Mouse (Mus musculus): ENCODE measurements at regions not wholly inside any gene's neighbourhood (a gene's known extent, or its start where the extent isn't known, plus 50 kb on each side); places are given as distances from the start of the nearest gene placed in this dataset.

DNA sequence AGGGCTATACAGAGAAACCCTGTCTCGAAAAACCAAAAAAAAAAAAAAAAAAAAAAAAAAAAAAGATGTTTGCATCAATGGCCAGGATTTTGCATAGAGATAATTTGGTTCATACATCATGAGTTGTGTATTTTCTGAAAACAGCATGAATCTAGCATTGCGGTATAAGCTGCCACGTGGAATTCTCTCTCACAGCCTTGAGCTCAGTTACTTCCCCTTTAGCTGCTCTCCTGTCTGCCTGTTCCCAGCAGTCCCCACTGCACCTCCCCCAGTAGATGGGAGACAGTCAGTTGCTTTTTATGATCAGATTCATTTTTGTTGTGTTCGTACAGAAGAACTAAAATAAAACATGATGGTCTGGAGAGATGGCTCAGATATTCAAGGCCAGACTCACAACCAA is 170.7 kb downstream of the Gja1 start:
- TF ChIP-seq POLR2A (IDR thresholded peaks at IDR 0.05; ENCODE audit: insufficient read depth, low read depth, low read length) (no peak), CTCF (IDR thresholded peaks at IDR 0.05; ENCODE audit: insufficient read depth, low read depth, low read length) (no peak)
- Histone ChIP-seq H3K4me3 (ENCODE audit: insufficient read depth, low read depth, low read length) (no peak overlapping the region), H3K27ac (ENCODE audit: insufficient read depth, low read depth, low read length) (no peak overlapping the region), H3K4me1 (ENCODE audit: control insufficient read depth, insufficient read depth, low read length) (no peaks in the 10 kb centered on the region)
- WGBS = 94% methylated on average over 3 of the region's 4 CpGs

DNA sequence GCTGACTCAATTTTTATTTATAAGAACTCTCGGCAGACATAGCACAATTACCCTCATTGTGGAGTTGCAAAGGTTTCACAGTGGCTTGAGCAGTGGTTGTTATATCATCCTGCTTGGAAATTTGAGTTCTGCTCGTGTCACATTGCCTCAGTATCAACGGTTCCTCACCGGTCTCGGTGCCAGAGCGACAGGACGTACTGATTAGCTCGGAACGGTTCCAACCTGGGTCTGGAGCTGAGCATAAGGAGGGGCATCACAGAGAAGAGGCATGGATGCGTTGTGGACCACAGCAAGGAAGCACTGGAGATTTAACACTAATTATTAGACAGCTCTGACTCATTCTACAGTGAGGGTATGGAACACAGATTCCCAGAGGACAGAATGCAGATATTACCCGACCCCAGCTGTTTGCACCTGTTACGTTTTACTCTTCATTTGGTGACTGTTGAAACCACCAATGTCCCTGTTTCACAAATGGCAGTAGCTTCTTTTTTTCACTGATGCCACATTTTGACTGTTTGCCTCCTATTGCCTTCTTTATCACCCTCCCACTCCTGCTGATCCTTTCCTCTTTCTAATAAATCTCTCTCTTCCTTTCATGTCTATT is 189.8 kb downstream of the Gja1 start:
- Histone ChIP-seq H3K4me1 (ENCODE audit: control insufficient read depth, insufficient read depth, low read length) (no peaks in the 10 kb centered on the region), H3K4me3 (ENCODE audit: insufficient read depth, low read depth, low read length) (no peak overlapping the region), H3K27ac (ENCODE audit: insufficient read depth, low read depth, low read length) (no peak overlapping the region)
- WGBS = 85% methylated on average over 12 of the region's 12 CpGs
- TF ChIP-seq CTCF (IDR thresholded peaks at IDR 0.05; ENCODE audit: insufficient read depth, low read depth, low read length) = no peak
- TF ChIP-seq POLR2A (IDR thresholded peaks at IDR 0.05; ENCODE audit: insufficient read depth, low read depth, low read length) = no peak

DNA sequence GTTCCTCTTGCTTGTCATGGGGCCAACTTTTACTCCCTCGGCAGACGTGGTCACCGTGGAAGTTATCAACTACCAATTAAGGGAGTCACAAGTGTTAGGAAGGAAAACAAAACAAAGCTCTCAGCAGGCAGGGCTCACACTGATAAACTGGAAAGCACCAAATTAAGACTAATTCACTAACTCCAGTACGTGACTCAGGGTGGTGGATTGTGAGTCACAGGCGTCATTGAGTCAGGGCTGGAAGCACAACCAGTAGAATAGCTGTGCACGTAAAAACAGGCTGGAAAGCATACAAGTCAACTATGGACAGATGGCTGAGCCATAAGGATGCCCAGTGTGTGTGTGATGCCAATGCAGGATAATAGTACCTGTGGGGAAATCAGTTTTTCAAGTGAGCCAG is 204.9 kb downstream of the Gja1 start:
- H3K27ac ChIP-seq (ENCODE audit: insufficient read depth, low read depth, low read length) = no peak overlapping the region
- no peak for TF ChIP-seq CTCF (IDR thresholded peaks at IDR 0.05; ENCODE audit: insufficient read depth, low read depth, low read length)
- no peak for TF ChIP-seq POLR2A (IDR thresholded peaks at IDR 0.05; ENCODE audit: insufficient read depth, low read depth, low read length)
- no peak overlapping the region for H3K4me3 ChIP-seq (ENCODE audit: insufficient read depth, low read depth, low read length)
- 16% methylated on average over 6 of the region's 6 CpGs for WGBS
- H3K4me1 ChIP-seq (ENCODE audit: control insufficient read depth, insufficient read depth, low read length) = no peaks in the 10 kb centered on the region

DNA sequence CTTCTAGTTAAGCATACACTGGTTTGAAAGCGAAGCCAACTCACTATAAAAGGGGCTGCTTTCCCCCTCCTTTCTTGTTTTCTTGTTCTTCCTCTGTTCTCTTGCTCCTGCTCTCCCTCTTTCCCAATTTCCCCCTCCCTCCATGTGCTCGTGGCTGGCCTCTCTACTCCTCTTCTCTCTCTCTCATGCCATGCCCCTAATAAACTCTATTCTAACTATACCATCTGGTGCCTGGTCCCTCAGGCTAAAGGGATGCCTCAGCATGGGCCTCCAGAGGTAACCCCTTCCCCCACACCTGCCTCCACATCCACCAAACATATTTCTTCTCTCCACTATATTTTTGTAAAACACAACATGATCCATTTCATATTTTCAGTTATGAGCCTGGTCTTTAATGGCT is 210.1 kb downstream of the Gja1 start:
- no peak overlapping the region for H3K4me3 ChIP-seq (ENCODE audit: insufficient read depth, low read depth, low read length)
- 91% methylated on average over 2 of the region's 2 CpGs for WGBS
- TF ChIP-seq POLR2A (IDR thresholded peaks at IDR 0.05; ENCODE audit: insufficient read depth, low read depth, low read length) = no peak
- TF ChIP-seq CTCF (IDR thresholded peaks at IDR 0.05; ENCODE audit: insufficient read depth, low read depth, low read length) = no peak
- no peaks in the 10 kb centered on the region for H3K4me1 ChIP-seq (ENCODE audit: control insufficient read depth, insufficient read depth, low read length)
- no peak overlapping the region for H3K27ac ChIP-seq (ENCODE audit: insufficient read depth, low read depth, low read length)

DNA sequence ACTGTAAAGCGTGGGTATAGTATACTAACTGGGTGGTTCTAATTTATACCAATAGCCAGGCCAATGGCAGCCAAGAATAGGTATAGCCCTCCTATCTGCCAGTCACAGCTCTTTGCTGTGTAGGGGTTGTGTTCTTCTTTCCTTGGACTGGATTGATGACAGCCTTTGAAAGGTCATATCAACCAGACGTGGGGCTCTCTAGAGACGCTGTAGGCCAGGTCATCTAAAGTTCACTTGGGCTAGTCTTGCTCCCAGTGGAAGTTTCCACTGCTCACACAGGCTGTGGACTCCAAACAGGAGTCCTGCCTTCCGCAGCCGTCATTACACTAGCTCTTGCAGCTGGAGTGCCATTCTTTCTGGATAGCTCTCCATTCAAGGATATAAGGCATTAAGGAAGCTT is 220.3 kb downstream of the Gja1 start:
- Histone ChIP-seq H3K4me3 (ENCODE audit: insufficient read depth, low read depth, low read length) (no peak overlapping the region), H3K4me1 (ENCODE audit: control insufficient read depth, insufficient read depth, low read length) (no peaks in the 10 kb centered on the region), H3K27ac (ENCODE audit: insufficient read depth, low read depth, low read length) (no peak overlapping the region)
- no peak for TF ChIP-seq POLR2A (IDR thresholded peaks at IDR 0.05; ENCODE audit: insufficient read depth, low read depth, low read length)
- TF ChIP-seq CTCF (IDR thresholded peaks at IDR 0.05; ENCODE audit: insufficient read depth, low read depth, low read length) = no peak
- 91% methylated on average over 5 of the region's 5 CpGs for WGBS

DNA sequence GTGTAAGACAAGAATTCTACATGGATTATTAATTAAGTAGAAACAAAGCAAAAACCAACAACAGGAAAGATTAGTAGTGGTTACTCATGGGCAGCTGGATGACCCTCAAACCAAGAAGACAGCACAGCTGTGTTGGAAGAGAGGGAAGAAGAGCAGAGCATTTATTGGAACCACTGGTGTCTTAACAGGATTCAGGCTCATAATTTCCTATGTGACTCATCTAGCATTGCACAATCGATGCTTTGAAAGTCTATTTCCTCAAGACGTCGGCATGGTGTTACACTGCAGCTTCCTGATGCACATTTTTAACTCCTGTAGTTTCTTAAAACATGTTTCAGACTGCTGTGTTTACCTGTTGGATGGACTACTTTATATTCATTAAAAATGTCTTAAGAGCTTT is 221.1 kb downstream of the Gja1 start:
- WGBS = 34% methylated on average over 3 of the region's 3 CpGs
- Histone ChIP-seq H3K4me3 (ENCODE audit: insufficient read depth, low read depth, low read length) (no peak overlapping the region), H3K4me1 (ENCODE audit: control insufficient read depth, insufficient read depth, low read length) (no peaks in the 10 kb centered on the region), H3K27ac (ENCODE audit: insufficient read depth, low read depth, low read length) (no peak overlapping the region)
- TF ChIP-seq CTCF (IDR thresholded peaks at IDR 0.05; ENCODE audit: insufficient read depth, low read depth, low read length) (no peak), POLR2A (IDR thresholded peaks at IDR 0.05; ENCODE audit: insufficient read depth, low read depth, low read length) (no peak)

DNA sequence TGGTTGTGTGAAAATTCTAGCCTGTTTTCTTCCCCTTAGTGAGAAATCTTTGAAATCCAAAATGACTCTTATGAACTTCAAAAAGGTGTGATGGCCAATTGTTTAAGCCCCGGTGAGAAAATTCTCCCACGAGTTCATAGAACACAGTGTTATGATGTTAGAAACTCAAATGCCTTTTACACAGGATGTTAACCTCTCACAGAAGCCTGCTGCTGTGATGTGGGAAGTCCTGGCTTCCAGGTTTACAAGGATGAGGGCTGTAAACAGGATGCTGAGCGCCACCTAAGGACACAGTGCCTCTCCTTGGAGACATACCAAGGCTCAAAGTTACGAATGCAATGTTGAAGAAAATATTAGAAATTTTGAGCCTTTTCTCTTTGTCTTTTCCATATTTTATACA is 222.8 kb downstream of the Gja1 start:
- Histone ChIP-seq H3K27ac (ENCODE audit: insufficient read depth, low read depth, low read length) (no peak overlapping the region), H3K4me1 (ENCODE audit: control insufficient read depth, insufficient read depth, low read length) (no peaks in the 10 kb centered on the region), H3K4me3 (ENCODE audit: insufficient read depth, low read depth, low read length) (no peak overlapping the region)
- no peak for TF ChIP-seq CTCF (IDR thresholded peaks at IDR 0.05; ENCODE audit: insufficient read depth, low read depth, low read length)
- TF ChIP-seq POLR2A (IDR thresholded peaks at IDR 0.05; ENCODE audit: insufficient read depth, low read depth, low read length) = no peak
- 83% methylated on average over 4 of the region's 4 CpGs for WGBS

DNA sequence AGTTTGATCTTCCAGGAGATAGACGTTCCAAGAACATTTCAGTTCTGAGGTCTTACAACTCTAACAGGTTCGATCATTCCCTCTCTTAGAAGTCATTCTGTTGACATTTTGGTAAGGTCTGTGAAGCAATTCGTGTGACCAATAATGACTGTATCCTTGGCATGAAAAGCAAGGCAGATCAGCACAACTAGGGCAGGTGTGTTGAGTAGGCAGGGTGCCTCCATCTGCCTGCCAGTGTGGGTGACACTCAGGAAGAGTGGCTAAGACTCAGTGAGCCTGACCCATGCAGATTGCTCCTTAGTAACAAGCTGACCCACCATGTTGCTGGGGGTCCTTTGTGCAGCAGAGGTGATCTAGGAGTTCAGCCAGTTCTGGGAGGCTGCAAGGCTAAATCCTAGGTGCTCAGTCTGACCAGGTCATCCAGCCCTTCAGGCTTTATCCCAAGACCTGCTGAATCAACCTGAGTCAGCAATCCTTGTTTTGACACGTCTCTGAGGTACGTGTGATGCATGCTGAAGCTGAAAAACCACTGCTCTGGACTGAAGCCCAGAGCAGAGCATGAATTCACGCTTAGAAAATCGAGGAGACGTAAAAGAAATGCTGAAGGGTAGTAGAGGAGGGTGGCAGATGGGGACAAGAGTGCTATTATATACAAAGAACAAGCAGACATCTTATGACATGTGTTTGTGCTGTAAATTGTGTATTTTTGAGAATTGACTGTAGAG is 234.6 kb downstream of the Gja1 start:
- Histone ChIP-seq H3K27ac (ENCODE audit: insufficient read depth, low read depth, low read length) (no peak overlapping the region), H3K4me3 (ENCODE audit: insufficient read depth, low read depth, low read length) (no peak overlapping the region), H3K4me1 (ENCODE audit: control insufficient read depth, insufficient read depth, low read length) (no peaks in the 10 kb centered on the region)
- TF ChIP-seq POLR2A (IDR thresholded peaks at IDR 0.05; ENCODE audit: insufficient read depth, low read depth, low read length) = no peak
- TF ChIP-seq CTCF (IDR thresholded peaks at IDR 0.05; ENCODE audit: insufficient read depth, low read depth, low read length) = no peak
- 64% methylated on average over 8 of the region's 8 CpGs for WGBS

DNA sequence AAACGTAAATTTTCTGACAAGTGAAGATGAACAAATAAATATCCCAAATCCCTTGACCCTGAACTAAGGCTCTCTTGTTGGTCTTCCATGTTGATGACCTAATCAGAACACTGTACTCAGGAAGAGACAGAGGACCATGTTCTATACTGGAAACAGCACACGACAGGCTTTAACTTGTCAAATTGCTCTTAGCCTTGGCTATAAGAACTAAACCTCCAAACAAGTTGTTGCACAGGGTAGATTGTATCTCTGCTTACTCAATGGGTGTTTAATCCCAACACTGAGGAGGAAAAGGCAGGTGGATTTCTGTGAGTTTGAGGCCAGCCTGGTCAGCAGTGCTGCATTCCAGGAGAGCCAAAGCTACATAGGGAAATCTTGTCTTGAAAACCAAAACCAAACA is 265.5 kb downstream of the Gja1 start:
- no peaks in the 10 kb centered on the region for H3K4me1 ChIP-seq (ENCODE audit: control insufficient read depth, insufficient read depth, low read length)
- 81% methylated on average over 2 of the region's 2 CpGs for WGBS
- H3K4me3 ChIP-seq (ENCODE audit: insufficient read depth, low read depth, low read length) = no peak overlapping the region
- no peak overlapping the region for H3K27ac ChIP-seq (ENCODE audit: insufficient read depth, low read depth, low read length)
- TF ChIP-seq POLR2A (IDR thresholded peaks at IDR 0.05; ENCODE audit: insufficient read depth, low read depth, low read length) (no peak), CTCF (IDR thresholded peaks at IDR 0.05; ENCODE audit: insufficient read depth, low read depth, low read length) (no peak)

All from olfactory bulb, adult 2 months (tissue).